Mouse (Mus musculus) liver, embryonic 14.5 days (tissue): ENCODE measurements at regions not wholly inside any gene's neighbourhood (a gene's known extent, or its start where the extent isn't known, plus 50 kb on each side); places are given as distances from the start of the nearest gene placed in this dataset.

Source experiments
- CTCF ChIP-seq: IDR thresholded peaks from 2 replicates; pipeline ENCODE4 v1.5.1; 2016; ENCODE audit warnings: antibody characterized with exemption, low read depth, control low read depth
- EP300 ChIP-seq: IDR thresholded peaks from 2 replicates; pipeline ENCODE4 v1.6.1; 2016; ENCODE audit warnings: antibody characterized with exemption, low read depth

GRCm38 (mm10) chr3:34137984-34138383 is 56.9 kb upstream of the Dnajc19 start:
- TF ChIP-seq CTCF, result no peak
- no peak for TF ChIP-seq EP300
